Mouse (Mus musculus): Measurements from ENCODE around the gene Gm10322.

GRCm38 (mm10) chr10:59628641-59629505 is 13.0 kb downstream of the Gm10322 start:
- no peak for TF ChIP-seq CTCF (IDR thresholded peaks at IDR 0.05; ENCODE audit: borderline replicate concordance, control insufficient read depth, extremely low read depth, insufficient read depth, low read length, poor library complexity)
- TF ChIP-seq POLR2A (IDR thresholded peaks at IDR 0.05; ENCODE audit: control insufficient read depth, extremely low read depth, insufficient read depth, low read length, poor library complexity) = no peak

Measured in thymus, adult 2 months (tissue).